Mouse (Mus musculus): ENCODE measurements around the gene Aldh4a1.
A peak's percentile ranks its signal among the peaks of the same experiment; 100 is the strongest.

Gene Aldh4a1

GRCm38 (mm10) chr4:139624116-139624489 is 1.4 kb downstream of the Aldh4a1 start:
- no peak for DNase-seq

GRCm38 (mm10) chr4:139624706-139625105 is 2.0 kb downstream of the Aldh4a1 start:
- no peak for DNase-seq

GRCm38 (mm10) chr4:139627361-139627760 is 4.7 kb downstream of the Aldh4a1 start:
- DNase-seq = no peak

GRCm38 (mm10) chr4:139630171-139630570 is 7.5 kb downstream of the Aldh4a1 start:
- DNase-seq = no peak

GRCm38 (mm10) chr4:139631141-139631540 is 8.5 kb downstream of the Aldh4a1 start:
- no peak for DNase-seq

GRCm38 (mm10) chr4:139631569-139632253 is 9.0 kb downstream of the Aldh4a1 start:
- DNase-seq = no peak

- DNase-seq = no peak
Measured at GRCm38 (mm10) chr4:139632254-139632580, 9.6 kb downstream of the Aldh4a1 start.

GRCm38 (mm10) chr4:139636373-139636772 is 13.7 kb downstream of the Aldh4a1 start:
- peak; percentile 83 to 90 for DNase-seq

GRCm38 (mm10) chr4:139637847-139638246 is 15.2 kb downstream of the Aldh4a1 start:
- no peak for DNase-seq

GRCm38 (mm10) chr4:139638356-139638755 is 15.7 kb downstream of the Aldh4a1 start:
- no peak for DNase-seq

- no peak for DNase-seq
Measured at GRCm38 (mm10) chr4:139639801-139640200, 17.1 kb downstream of the Aldh4a1 start.

- DNase-seq = no peak
Measured at GRCm38 (mm10) chr4:139640333-139640732, 17.7 kb downstream of the Aldh4a1 start.

GRCm38 (mm10) chr4:139640775-139641174 is 18.1 kb downstream of the Aldh4a1 start:
- no peak for DNase-seq

- no peak for DNase-seq
Measured at GRCm38 (mm10) chr4:139641829-139642425, 19.3 kb downstream of the Aldh4a1 start.

GRCm38 (mm10) chr4:139643972-139644371 is 21.3 kb downstream of the Aldh4a1 start:
- peak; percentile 88 to 90 for DNase-seq

GRCm38 (mm10) chr4:139646916-139647315 is 24.2 kb downstream of the Aldh4a1 start:
- no peak for DNase-seq

GRCm38 (mm10) chr4:139650086-139650743 is 27.5 kb downstream of the Aldh4a1 start:
- no peak for DNase-seq

- DNase-seq = peak; percentile 37 to 39
Measured at GRCm38 (mm10) chr4:139650907-139651306, 28.2 kb downstream of the Aldh4a1 start.

- no peak for DNase-seq
Measured at GRCm38 (mm10) chr4:139653238-139653637, 30.6 kb downstream of the Aldh4a1 start, which contains the start of gene Tas1r2. Tas1r2 (plus strand) TSS chr4:139653538.

GRCm38 (mm10) chr4:139661897-139662296 is 39.2 kb downstream of the Aldh4a1 start:
- peak in 1 of 2 experiments; percentile 43 for DNase-seq

GRCm38 (mm10) chr4:139667632-139668031 is 45.0 kb downstream of the Aldh4a1 start:
- no peak for DNase-seq

- peak; percentile 69 to 82 for DNase-seq
Measured at GRCm38 (mm10) chr4:139669847-139670246, 47.2 kb downstream of the Aldh4a1 start.

- DNase-seq = no peak
Measured at GRCm38 (mm10) chr4:139675696-139676095, 53.0 kb downstream of the Aldh4a1 start.
